ENCODE assay signal across 8 mouse cellular contexts in the genomic region with DNA sequence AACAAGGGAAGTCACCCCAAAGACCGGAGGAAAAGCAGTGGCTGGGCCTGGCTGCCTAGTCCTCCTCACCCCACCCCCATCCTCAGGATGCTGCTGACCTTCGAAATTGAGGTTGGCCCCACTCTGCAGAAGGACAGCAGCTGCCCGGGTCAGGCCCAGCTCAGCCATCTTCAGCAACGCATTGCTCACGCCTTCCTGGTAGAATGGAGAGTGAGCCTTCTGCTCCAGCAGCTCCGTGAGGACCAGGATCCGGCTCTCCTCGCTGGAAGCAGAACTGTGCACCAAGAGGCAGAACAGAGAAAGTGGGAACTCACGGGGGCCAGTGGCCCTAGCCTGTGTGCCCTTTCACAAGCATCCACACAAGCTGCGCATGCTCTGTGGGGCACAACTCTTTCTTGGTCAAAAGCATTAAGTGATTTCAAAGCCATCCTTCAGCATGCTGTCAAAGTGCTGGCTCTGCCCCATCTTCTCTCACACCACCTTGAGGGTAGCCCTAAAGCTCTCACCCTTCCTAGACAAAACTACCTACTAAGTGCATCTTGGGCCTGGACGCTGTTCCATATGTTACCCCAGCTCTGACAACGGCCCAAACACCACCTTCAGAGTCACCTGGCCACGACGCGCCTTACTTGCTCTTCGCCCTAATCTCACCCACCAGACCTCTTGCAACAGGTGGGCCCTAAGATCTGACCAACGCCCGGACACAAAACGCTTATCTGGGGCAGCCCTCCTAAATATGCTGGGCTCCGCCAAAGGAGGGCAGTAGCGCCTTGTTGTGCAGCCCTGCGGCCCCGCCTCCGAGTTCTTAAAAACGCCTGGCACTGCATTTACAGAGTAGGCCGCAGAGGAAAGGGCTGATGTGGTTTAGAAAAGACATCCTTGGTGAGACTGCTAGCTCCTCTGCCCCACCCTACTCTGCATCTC. TPM values are rescaled to one million over a fixed set of nuclear protein-coding genes. Genes with fewer than 3 reads are reported as not detected.
DNase-seq lines count a peak whose midpoint lies in the region; ATAC-seq and TF ChIP-seq lines count a peak whose summit lies in the region.

No protein-coding gene starts in this region.

- peaks cover 7% of the 10 kb centered on the region for H3K4me1 ChIP-seq in cerebellum, adult 2 months (ENCODE audit: control insufficient read depth, insufficient read depth, low read length)
- H3K4me1 ChIP-seq in forebrain, embryonic 11.5 days (replicated peaks; ENCODE audit: control insufficient read depth, insufficient read depth, low read length) = peaks cover 7% of the 10 kb centered on the region; the same call in 1 of the 2 replicates
- H3K4me1 ChIP-seq in hindbrain, embryonic 16.5 days (ENCODE audit: control insufficient read depth, insufficient read depth, low read depth, low read length) = peaks cover 16% of the 10 kb centered on the region

- H3K27me3 ChIP-seq in cerebellum, adult 2 months (ENCODE audit: control insufficient read depth, insufficient read depth, low read length) = no peaks in the 10 kb centered on the region
- H3K27me3 ChIP-seq in forebrain, embryonic 11.5 days (ENCODE audit: control insufficient read depth, insufficient read depth, low read length) = no peaks in the 10 kb centered on the region
- H3K27me3 ChIP-seq in hindbrain, embryonic 16.5 days (replicated peaks; ENCODE audit: control insufficient read depth, insufficient read depth, low read length) = no peaks in the 10 kb centered on the region

- peak overlapping the region; percentile 91 for H3K4me2 ChIP-seq in forebrain, embryonic 11.5 days (ENCODE audit: low read depth, low read length, severe bottlenecking)
- H3K4me2 ChIP-seq in hindbrain, embryonic 16.5 days (ENCODE audit: low read length) = peak overlapping the region; percentile 93

- peak overlapping the region; percentile 83 for H3K4me3 ChIP-seq in cerebellum, adult 2 months (replicated peaks; ENCODE audit: insufficient read depth, low read depth, low read length)
- peak overlapping the region; percentile 96 for H3K4me3 ChIP-seq in forebrain, embryonic 11.5 days (ENCODE audit: low read depth, low read length)
- peak overlapping the region; percentile 91 for H3K4me3 ChIP-seq in hindbrain, embryonic 16.5 days (ENCODE audit: low read length)

- peak overlapping the region; percentile 83 for H3K9ac ChIP-seq in forebrain, embryonic 11.5 days (ENCODE audit: low read length)
- H3K9ac ChIP-seq in hindbrain, embryonic 16.5 days (ENCODE audit: low read depth, low read length) = peak overlapping the region; percentile 90

- H3K27ac ChIP-seq in cerebellum, adult 2 months (ENCODE audit: insufficient read depth, low read length) = no peak overlapping the region
- peak overlapping the region; percentile 31; the same call in 1 of the 2 replicates for H3K27ac ChIP-seq in forebrain, embryonic 11.5 days (ENCODE audit: low read depth, low read length)
- H3K27ac ChIP-seq in hindbrain, embryonic 16.5 days (ENCODE audit: low read depth, low read length) = peak overlapping the region; percentile 66; the same call in 1 of the 2 replicates

- no peak for TF ChIP-seq POLR2A in cerebellum, adult 2 months (IDR thresholded peaks at IDR 0.05; ENCODE audit: borderline replicate concordance, insufficient read depth, low read length)

- H3K36me3 ChIP-seq in forebrain, embryonic 11.5 days (ENCODE audit: control insufficient read depth, insufficient read depth, low read length) = peaks cover 14% of the 10 kb centered on the region
- peaks cover 29% of the 10 kb centered on the region for H3K36me3 ChIP-seq in hindbrain, embryonic 16.5 days (ENCODE audit: control insufficient read depth, insufficient read depth, low read length)

- H3K9me3 ChIP-seq in forebrain, embryonic 11.5 days (ENCODE audit: control insufficient read depth, low read length) = no peaks in the 10 kb centered on the region
- H3K9me3 ChIP-seq in hindbrain, embryonic 16.5 days (ENCODE audit: control insufficient read depth, low read length) = no peaks in the 10 kb centered on the region

- no peak for ATAC-seq in forebrain, embryonic 11.5 days (replicated peaks; ENCODE audit: low FRiP score)
- no peak for ATAC-seq in hindbrain, embryonic 16.5 days
- peak; percentile 75 for ATAC-seq in megakaryocyte-erythroid progenitor cell, adult 5-6 weeks (replicated peaks; ENCODE audit: low FRiP score, low TSS enrichment, poor library complexity, severe bottlenecking)

- no peak for TF ChIP-seq CTCF in cerebellum, adult 2 months (IDR thresholded peaks at IDR 0.05; ENCODE audit: borderline replicate concordance, insufficient read depth, low read depth, low read length)

- 26% methylated on average over 26 of the region's 26 CpGs for WGBS in cerebellum, adult 2 months
- 36% methylated on average over 26 of the region's 26 CpGs for WGBS in forebrain, embryonic 11.5 days
- WGBS in hindbrain, embryonic 16.5 days = 39% methylated on average over 26 of the region's 26 CpGs

- peak; percentile 29 to 41 for DNase-seq in cerebellum, adult 2 months
- DNase-seq in cerebellum, adult 9-11 months = no peak
- DNase-seq in adipocyte (ENCODE audit: low spot score) = peak; percentile 78
- DNase-seq in forebrain, embryonic 11.5 days (ENCODE audit: low spot score) = peak; percentile 75
- peak; percentile 51 for DNase-seq in left cerebral cortex, postnatal 4 days
- peak; percentile 71 to 90 for DNase-seq in spleen, postnatal 10 days (ENCODE audit: low spot score in 2 of 2)

- intact Hi-C loops in left cerebral cortex, postnatal 4 days (cut with DNase I) = loop anchor here (5.0 kb wide), 1 partner anchor 105 kb away; no protein-coding TSS in a partner anchor

RNA-seq across cellular contexts. Expression of gene Asb6, which starts 3.0 kb away (rescaled TPM):
- 46.6 and 52.6 TPM in 2 replicates for polyA plus RNA-seq in cerebellum, adult 2 months (2012; rRNA removed)
- polyA plus RNA-seq in forebrain, embryonic 11.5 days (2014; fragmentation: Nextera tagmentation; extraction: Ambion mirVana) = 41.9 and 42.5 TPM in 2 replicates
- polyA plus RNA-seq in hindbrain, embryonic 16.5 days (2015; fragmentation: Nextera tagmentation; extraction: Ambion mirVana) = 44.9 and 47.2 TPM in 2 replicates
- total RNA-seq in left cerebral cortex, postnatal 4 days (2021) = 10 to 100 TPM; 29.2 to 33.2 TPM
- total RNA-seq in megakaryocyte-erythroid progenitor cell, adult 5-6 weeks (2014; fragmentation: Nextera tagmentation) = 30.1 and 31.3 TPM in 2 replicates
- total RNA-seq in megakaryocyte-erythroid progenitor cell, adult 5-6 weeks (2017) = 16.2 and 37.6 TPM in 2 replicates

RNA-seq across cellular contexts. Expression of gene Prrx2, which starts 7.7 kb away (rescaled TPM):
- polyA plus RNA-seq in cerebellum, adult 2 months (2012; rRNA removed) = 1.7 and 2.1 TPM in 2 replicates
- polyA plus RNA-seq in forebrain, embryonic 11.5 days (2014; fragmentation: Nextera tagmentation; extraction: Ambion mirVana) = 30.8 and 33.6 TPM in 2 replicates
- polyA plus RNA-seq in hindbrain, embryonic 16.5 days (2015; fragmentation: Nextera tagmentation; extraction: Ambion mirVana) = 2.3 and 2.5 TPM in 2 replicates
- 1 to 10 TPM; 2.5 to 3.7 TPM for total RNA-seq in left cerebral cortex, postnatal 4 days (2021)
- not detected in 2 replicates for total RNA-seq in megakaryocyte-erythroid progenitor cell, adult 5-6 weeks (2014; fragmentation: Nextera tagmentation)
- not detected in 2 replicates for total RNA-seq in megakaryocyte-erythroid progenitor cell, adult 5-6 weeks (2017)

RNA-seq across cellular contexts. Expression of gene Ntmt1, which starts 19.5 kb away (rescaled TPM):
- polyA plus RNA-seq in cerebellum, adult 2 months (2012; rRNA removed) = 37.1 and 37.8 TPM in 2 replicates
- polyA plus RNA-seq in forebrain, embryonic 11.5 days (2014; fragmentation: Nextera tagmentation; extraction: Ambion mirVana) = 102 and 118 TPM in 2 replicates
- 99.3 and 108 TPM in 2 replicates for polyA plus RNA-seq in hindbrain, embryonic 16.5 days (2015; fragmentation: Nextera tagmentation; extraction: Ambion mirVana)
- 10 to 100 TPM; 55.6 to 58.9 TPM for total RNA-seq in left cerebral cortex, postnatal 4 days (2021)
- 23.7 and 36.8 TPM in 2 replicates for total RNA-seq in megakaryocyte-erythroid progenitor cell, adult 5-6 weeks (2014; fragmentation: Nextera tagmentation)
- 9.8 and 14.7 TPM in 2 replicates for total RNA-seq in megakaryocyte-erythroid progenitor cell, adult 5-6 weeks (2017)

RNA-seq across cellular contexts. Expression of gene 1700001O22Rik, which starts 23.6 kb away (rescaled TPM):
- polyA plus RNA-seq in cerebellum, adult 2 months (2012; rRNA removed) = 3.8 and 4.7 TPM in 2 replicates
- polyA plus RNA-seq in forebrain, embryonic 11.5 days (2014; fragmentation: Nextera tagmentation; extraction: Ambion mirVana) = 4.2 and 4.6 TPM in 2 replicates
- 1.4 and 1.5 TPM in 2 replicates for polyA plus RNA-seq in hindbrain, embryonic 16.5 days (2015; fragmentation: Nextera tagmentation; extraction: Ambion mirVana)
- 1 to 10 TPM; 2.1 to 2.5 TPM for total RNA-seq in left cerebral cortex, postnatal 4 days (2021)
- 0.54 and 1.2 TPM in 2 replicates for total RNA-seq in megakaryocyte-erythroid progenitor cell, adult 5-6 weeks (2014; fragmentation: Nextera tagmentation)
- total RNA-seq in megakaryocyte-erythroid progenitor cell, adult 5-6 weeks (2017) = not detected in 2 replicates
